Mouse (Mus musculus) inflammation-experienced regulatory T-cells, adult 6 months (primary cell): ENCODE results near the gene Cpb1. TPM values are rescaled to one million over a fixed set of nuclear protein-coding genes. Genes with fewer than 3 reads are reported as not detected.
A peak's percentile ranks its signal among the peaks of the same experiment; 100 is the strongest.

Experiments used
- ATAC-seq: one replicate; pipeline ENCODE4 v1.8.0; 2017
- polyA plus RNA-seq, 3 experiments: library from polyadenylated mRNA; unstranded; fragments of 100-300 nt; shearing (Covaris generic); gene quantifications; one replicate each; pipeline ENCODE4 v1.2.1; 2017

Gene Cpb1
- polyA plus RNA-seq = not detected

- ATAC-seq = no peak
These were observed at the start of gene Cpb1 for GRCm38 (mm10) chr3:20275633-20276032. Gene Cpb1, minus strand, starts transcription at chr3:20275733.

- no peak for ATAC-seq
These were observed 41.7 kb upstream of the Cpb1 start for GRCm38 (mm10) chr3:20317233-20317632.

GRCm38 (mm10) chr3:20309142-20309541 lies 33.6 kb upstream of the Cpb1 start:
- no peak for ATAC-seq

- peak; percentile 53 for ATAC-seq
These were observed 31.7 kb upstream of the Cpb1 start for GRCm38 (mm10) chr3:20307256-20307655.

- ATAC-seq = peak; percentile 87
These were observed 29.3 kb upstream of the Cpb1 start for GRCm38 (mm10) chr3:20304758-20305352.

- ATAC-seq = no peak
These were observed 20.0 kb upstream of the Cpb1 start for GRCm38 (mm10) chr3:20295546-20295945.

- peak; percentile 72 for ATAC-seq
These were observed 19.2 kb upstream of the Cpb1 start for GRCm38 (mm10) chr3:20294542-20295348.

GRCm38 (mm10) chr3:20291370-20291769 lies 15.8 kb upstream of the Cpb1 start:
- no peak for ATAC-seq

GRCm38 (mm10) chr3:20288761-20289160 lies 13.2 kb upstream of the Cpb1 start:
- ATAC-seq = no peak

- ATAC-seq = no peak
These were observed 6.3 kb upstream of the Cpb1 start for GRCm38 (mm10) chr3:20281796-20282195.

- ATAC-seq = no peak
These were observed 20.7 kb downstream of the Cpb1 start for GRCm38 (mm10) chr3:20254566-20255479.

GRCm38 (mm10) chr3:20243913-20244312 lies 31.6 kb downstream of the Cpb1 start:
- no peak for ATAC-seq

- ATAC-seq = no peak
These were observed 33.5 kb downstream of the Cpb1 start, which contains the start of gene Cpa3 for GRCm38 (mm10) chr3:20242050-20242449. Gene Cpa3, minus strand, starts transcription at chr3:20242181.

- no peak for ATAC-seq
These were observed 35.8 kb downstream of the Cpb1 start for GRCm38 (mm10) chr3:20239741-20240140.

- no peak for ATAC-seq
These were observed 38.6 kb downstream of the Cpb1 start for GRCm38 (mm10) chr3:20236965-20237364.

- no peak for ATAC-seq
These were observed 46.5 kb downstream of the Cpb1 start for GRCm38 (mm10) chr3:20229027-20229426.

GRCm38 (mm10) chr3:20225429-20225828 lies 50.1 kb downstream of the Cpb1 start:
- no peak for ATAC-seq

GRCm38 (mm10) chr3:20222926-20223698 lies 52.4 kb downstream of the Cpb1 start:
- ATAC-seq = peak; percentile 93

- no peak for ATAC-seq
These were observed 53.4 kb downstream of the Cpb1 start for GRCm38 (mm10) chr3:20222136-20222535.

GRCm38 (mm10) chr3:20198869-20199268 lies 76.7 kb downstream of the Cpb1 start:
- peak; percentile 96 for ATAC-seq
